Mouse (Mus musculus) hindbrain, embryonic 15.5 days (tissue): ENCODE measurements around the gene Npnt. TPM values are rescaled to one million over a fixed set of nuclear protein-coding genes. Genes with fewer than 3 reads are reported as not detected.
A peak's percentile ranks its signal among the peaks of the same experiment; 100 is the strongest.

Experiments
- ATAC-seq: fragments of 200-750 bp; cut with Nextera tagmentation; 2 replicates; pipeline ENCODE4 v1.8.0; 2017; ENCODE audit warnings: low read depth, moderate number of reproducible peaks, moderate TSS enrichment; ENCODE audit not compliant: low FRiP score
- H3K27ac ChIP-seq: fragments of 300-500 bp; sonication (generic); replicated peaks from 2 replicates; pipeline ENCODE4 v1.5.1; 2015; ENCODE audit warnings: mild to moderate bottlenecking, inconsistent platforms
- H3K27me3 ChIP-seq: fragments of 300-500 bp; sonication (generic); 2 replicates; pipeline ENCODE4 v1.6.1; 2015; ENCODE audit warnings: control low read depth, inconsistent platforms
- H3K36me3 ChIP-seq: fragments of 300-500 bp; sonication (generic); 2 replicates; pipeline ENCODE4 v1.6.1; 2015; ENCODE audit warnings: control low read depth, inconsistent platforms
- H3K4me1 ChIP-seq: fragments of 300-500 bp; sonication (generic); replicated peaks from 2 replicates; pipeline ENCODE4 v1.6.1; 2015; ENCODE audit warnings: control low read depth, inconsistent platforms
- H3K4me2 ChIP-seq: fragments of 300-500 bp; sonication (generic); 2 replicates; pipeline ENCODE4 v1.6.1; 2015; ENCODE audit warnings: moderate library complexity, mild to moderate bottlenecking, inconsistent platforms
- H3K4me3 ChIP-seq: fragments of 300-500 bp; sonication (generic); 2 replicates; pipeline ENCODE4 v1.5.1; 2015; ENCODE audit warnings: mild to moderate bottlenecking, inconsistent platforms
- H3K9ac ChIP-seq: fragments of 300-500 bp; sonication (generic); 2 replicates; pipeline ENCODE4 v1.6.1; 2015; ENCODE audit warnings: inconsistent platforms
- H3K9me3 ChIP-seq: fragments of 300-500 bp; sonication (generic); 2 replicates; pipeline ENCODE4 v1.6.1; 2016; ENCODE audit warnings: control low read depth, inconsistent platforms
- WGBS: fragments of 180-500 bp; shearing (Covaris S2); methylation state at CpG from one replicate; pipeline ENCODE4 v1.1.7; 2015; 5-methylcytosine and 5-hydroxymethylcytosine counted together
- polyA plus RNA-seq: library from polyadenylated mRNA; unstranded; fragments of >200 nt; fragmentation: Nextera tagmentation; extraction: Ambion mirVana; gene quantifications from 2 replicates; pipeline ENCODE4 v1.2.1, GENCODE M21; 2015

Gene Npnt
- polyA plus RNA-seq, 1 experiment from 2014 or later: 28.4 TPM

GRCm38 (mm10) chr3:132884459-132884858, 65.6 kb downstream of the Npnt start:
- Histone ChIP-seq H3K4me1 (no peaks in the 10 kb centered on the region), H3K4me2 (no peak overlapping the region), H3K27me3 (no peaks in the 10 kb centered on the region), H3K9me3 (no peaks in the 10 kb centered on the region), H3K4me3 (no peak overlapping the region), H3K27ac (no peak overlapping the region), H3K36me3 (no peaks in the 10 kb centered on the region), H3K9ac (no peak overlapping the region)
- ATAC-seq: no peak
- 86% methylated on average over 10 of the region's 10 CpGs for WGBS

GRCm38 (mm10) chr3:132883256-132883655, 66.8 kb downstream of the Npnt start:
- Histone ChIP-seq H3K9me3 (no peaks in the 10 kb centered on the region), H3K4me2 (no peak overlapping the region), H3K36me3 (no peaks in the 10 kb centered on the region), H3K4me3 (no peak overlapping the region), H3K9ac (no peak overlapping the region), H3K27me3 (no peaks in the 10 kb centered on the region), H3K27ac (no peak overlapping the region), H3K4me1 (no peaks in the 10 kb centered on the region)
- no peak for ATAC-seq
- WGBS: 84% methylated on average over 9 of the region's 9 CpGs

- Histone ChIP-seq H3K27ac (no peak overlapping the region), H3K4me2 (peak overlapping the region; percentile 20), H3K4me3 (no peak overlapping the region), H3K36me3 (no peaks in the 10 kb centered on the region), H3K4me1 (0 out of 2 replicates have a peak, but pooled peaks cover 5% of the 10 kb centered on the region), H3K27me3 (no peaks in the 10 kb centered on the region), H3K9ac (no peak overlapping the region), H3K9me3 (no peaks in the 10 kb centered on the region)
- 45% methylated on average over 9 of the region's 9 CpGs for WGBS
- no peak for ATAC-seq
These were observed 69.3 kb downstream of the Npnt start for GRCm38 (mm10) chr3:132880826-132881225.

GRCm38 (mm10) chr3:132880361-132880760, 69.7 kb downstream of the Npnt start:
- no peak overlapping the region for H3K9ac ChIP-seq
- H3K9me3 ChIP-seq: no peaks in the 10 kb centered on the region
- H3K27me3 ChIP-seq: no peaks in the 10 kb centered on the region
- H3K4me2 ChIP-seq: peak overlapping the region; percentile 20
- no peaks in the 10 kb centered on the region for H3K36me3 ChIP-seq
- H3K27ac ChIP-seq: no peak overlapping the region
- ATAC-seq: no peak
- 74% methylated on average over 3 of the region's 3 CpGs for WGBS
- H3K4me3 ChIP-seq: no peak overlapping the region
- 0 out of 2 replicates have a peak, but pooled peaks cover 5% of the 10 kb centered on the region for H3K4me1 ChIP-seq

- H3K4me1 ChIP-seq: 0 out of 2 replicates have a peak, but pooled peaks cover 5% of the 10 kb centered on the region
- no peak overlapping the region for H3K4me2 ChIP-seq
- 76% methylated on average over 10 of the region's 10 CpGs for WGBS
- ATAC-seq: no peak
- no peaks in the 10 kb centered on the region for H3K27me3 ChIP-seq
- no peak overlapping the region for H3K9ac ChIP-seq
- no peak overlapping the region for H3K27ac ChIP-seq
- no peak overlapping the region for H3K4me3 ChIP-seq
- no peaks in the 10 kb centered on the region for H3K36me3 ChIP-seq
- no peaks in the 10 kb centered on the region for H3K9me3 ChIP-seq
These were observed 73.0 kb downstream of the Npnt start for GRCm38 (mm10) chr3:132876933-132877676.

GRCm38 (mm10) chr3:132876011-132876708, 73.9 kb downstream of the Npnt start:
- H3K4me1 ChIP-seq: 0 out of 2 replicates have a peak, but pooled peaks cover 5% of the 10 kb centered on the region
- H3K9ac ChIP-seq: no peak overlapping the region
- H3K4me2 ChIP-seq: 0 out of 2 replicates have a peak overlapping the region, but pooled peaks have one; percentile 14
- H3K9me3 ChIP-seq: no peaks in the 10 kb centered on the region
- 55% methylated on average over 14 of the region's 14 CpGs for WGBS
- no peaks in the 10 kb centered on the region for H3K36me3 ChIP-seq
- no peaks in the 10 kb centered on the region for H3K27me3 ChIP-seq
- ATAC-seq: no peak
- no peak overlapping the region for H3K4me3 ChIP-seq
- H3K27ac ChIP-seq: no peak overlapping the region

GRCm38 (mm10) chr3:132873251-132873650, 76.8 kb downstream of the Npnt start:
- H3K27me3 ChIP-seq: no peaks in the 10 kb centered on the region
- H3K4me1 ChIP-seq: 0 out of 2 replicates have a peak, but pooled peaks cover 10% of the 10 kb centered on the region
- no peaks in the 10 kb centered on the region for H3K9me3 ChIP-seq
- no peak overlapping the region for H3K4me2 ChIP-seq
- WGBS: 67% methylated on average over 6 of the region's 6 CpGs
- no peaks in the 10 kb centered on the region for H3K36me3 ChIP-seq
- H3K4me3 ChIP-seq: no peak overlapping the region
- no peak for ATAC-seq
- no peak overlapping the region for H3K27ac ChIP-seq
- no peak overlapping the region for H3K9ac ChIP-seq

GRCm38 (mm10) chr3:132871318-132871904, 78.7 kb downstream of the Npnt start:
- Histone ChIP-seq H3K9me3 (no peaks in the 10 kb centered on the region), H3K27ac (no peak overlapping the region), H3K4me1 (0 out of 2 replicates have a peak, but pooled peaks cover 9% of the 10 kb centered on the region), H3K4me3 (no peak overlapping the region), H3K36me3 (no peaks in the 10 kb centered on the region), H3K4me2 (no peak overlapping the region), H3K27me3 (no peaks in the 10 kb centered on the region), H3K9ac (no peak overlapping the region)
- ATAC-seq: no peak
- WGBS: 79% methylated on average over 9 of the region's 9 CpGs

- H3K9ac ChIP-seq: no peak overlapping the region
- 73% methylated on average over 6 of the region's 6 CpGs for WGBS
- no peaks in the 10 kb centered on the region for H3K27me3 ChIP-seq
- 0 out of 2 replicates have a peak, but pooled peaks cover 5% of the 10 kb centered on the region for H3K4me1 ChIP-seq
- no peak overlapping the region for H3K27ac ChIP-seq
- no peak for ATAC-seq
- H3K36me3 ChIP-seq: no peaks in the 10 kb centered on the region
- H3K4me2 ChIP-seq: no peak overlapping the region
- H3K9me3 ChIP-seq: no peaks in the 10 kb centered on the region
- no peak overlapping the region for H3K4me3 ChIP-seq
These were observed 80.0 kb downstream of the Npnt start for GRCm38 (mm10) chr3:132870079-132870478.

- WGBS: 75% methylated on average over 2 of the region's 2 CpGs
- Histone ChIP-seq H3K4me3 (no peak overlapping the region), H3K27ac (no peak overlapping the region), H3K36me3 (no peaks in the 10 kb centered on the region), H3K4me2 (no peak overlapping the region), H3K4me1 (0 out of 2 replicates have a peak, but pooled peaks cover 5% of the 10 kb centered on the region), H3K9me3 (no peaks in the 10 kb centered on the region), H3K9ac (no peak overlapping the region), H3K27me3 (no peaks in the 10 kb centered on the region)
- no peak for ATAC-seq
These were observed 81.3 kb downstream of the Npnt start for GRCm38 (mm10) chr3:132868838-132869237.

GRCm38 (mm10) chr3:132866984-132867383, 83.1 kb downstream of the Npnt start:
- Histone ChIP-seq H3K9me3 (no peaks in the 10 kb centered on the region), H3K4me2 (no peak overlapping the region), H3K4me1 (0 out of 2 replicates have a peak, but pooled peaks cover 5% of the 10 kb centered on the region), H3K27ac (no peak overlapping the region), H3K27me3 (no peaks in the 10 kb centered on the region), H3K4me3 (no peak overlapping the region), H3K9ac (no peak overlapping the region), H3K36me3 (no peaks in the 10 kb centered on the region)
- ATAC-seq: no peak
- 87% methylated on average over 3 of the region's 3 CpGs for WGBS

GRCm38 (mm10) chr3:132865596-132865995, 84.5 kb downstream of the Npnt start:
- H3K4me1 ChIP-seq: 0 out of 2 replicates have a peak, but pooled peaks cover 5% of the 10 kb centered on the region
- no peak for ATAC-seq
- H3K9ac ChIP-seq: no peak overlapping the region
- H3K36me3 ChIP-seq: no peaks in the 10 kb centered on the region
- H3K27ac ChIP-seq: no peak overlapping the region
- no peaks in the 10 kb centered on the region for H3K9me3 ChIP-seq
- 88% methylated on average over 4 of the region's 4 CpGs for WGBS
- H3K27me3 ChIP-seq: no peaks in the 10 kb centered on the region
- no peak overlapping the region for H3K4me2 ChIP-seq
- no peak overlapping the region for H3K4me3 ChIP-seq
